Mouse (Mus musculus): ENCODE data around the gene Csf2.

The Csf2 gene

GRCm38 (mm10) chr11:54227478-54227877, 22.0 kb downstream of the Csf2 start:
- no peak for DNase-seq

GRCm38 (mm10) chr11:54224475-54224986, 24.9 kb downstream of the Csf2 start:
- DNase-seq = no peak

GRCm38 (mm10) chr11:54223637-54224474, 25.6 kb downstream of the Csf2 start:
- no peak for DNase-seq

GRCm38 (mm10) chr11:54219903-54220740, 29.3 kb downstream of the Csf2 start:
- no peak for DNase-seq

GRCm38 (mm10) chr11:54219191-54219590, 30.3 kb downstream of the Csf2 start:
- no peak for DNase-seq

- no peak for DNase-seq
Observed at GRCm38 (mm10) chr11:54217384-54217783, 32.1 kb downstream of the Csf2 start.

- no peak for DNase-seq
Observed at GRCm38 (mm10) chr11:54216091-54216490, 33.4 kb downstream of the Csf2 start.

- DNase-seq = peak; percentile 43
Observed at GRCm38 (mm10) chr11:54214499-54215443, 34.7 kb downstream of the Csf2 start.

- peak; percentile 45 for DNase-seq
Observed at GRCm38 (mm10) chr11:54213631-54214030, 35.8 kb downstream of the Csf2 start.

GRCm38 (mm10) chr11:54206993-54207392, 42.5 kb downstream of the Csf2 start:
- DNase-seq = no peak

- DNase-seq = no peak
Observed at GRCm38 (mm10) chr11:54205366-54205765, 44.1 kb downstream of the Csf2 start.

GRCm38 (mm10) chr11:54204781-54205180, 44.7 kb downstream of the Csf2 start:
- DNase-seq = no peak

- no peak for DNase-seq
Observed at GRCm38 (mm10) chr11:54203162-54203561, 46.3 kb downstream of the Csf2 start.

GRCm38 (mm10) chr11:54201881-54202685, 47.4 kb downstream of the Csf2 start:
- DNase-seq = no peak

GRCm38 (mm10) chr11:54201287-54201773, 48.1 kb downstream of the Csf2 start:
- DNase-seq = no peak
